Mouse (Mus musculus) hindbrain, postnatal 0 days (tissue): Measurements from ENCODE around the gene Prdm16. TPM values are rescaled to one million over a fixed set of nuclear protein-coding genes. Genes with fewer than 3 reads are reported as not detected.
A peak's percentile ranks its signal among the peaks of the same experiment; 100 is the strongest.

Experiments used
- ATAC-seq: fragments of 200-750 bp; cut with Nextera tagmentation; 2 replicates; pipeline ENCODE4 v1.8.0; 2017; ENCODE audit warnings: mild to moderate bottlenecking, moderate TSS enrichment, moderate library complexity
- DNase-seq: peaks from one replicate; pipeline ENCODE4 v3.0.0-alpha.2; 2015; ENCODE audit warnings: low spot score
- H3K27ac ChIP-seq: fragments of 300-500 bp; sonication (generic); 2 replicates; pipeline ENCODE4 v1.5.1; 2014; ENCODE audit warnings: mild to moderate bottlenecking
- H3K27me3 ChIP-seq: fragments of 300-500 bp; sonication (generic); 2 replicates; pipeline ENCODE4 v1.6.1; 2014; ENCODE audit warnings: low read length, mixed read lengths; ENCODE audit not compliant: insufficient read depth
- H3K36me3 ChIP-seq: fragments of 300-500 bp; sonication (generic); 2 replicates; pipeline ENCODE4 v1.6.1; 2014; ENCODE audit warnings: low read length, mixed read lengths; ENCODE audit not compliant: insufficient read depth
- H3K4me1 ChIP-seq: fragments of 300-500 bp; sonication (generic); 2 replicates; pipeline ENCODE4 v1.6.1; 2014; ENCODE audit warnings: antibody characterized with exemption, low read length, mixed read lengths; ENCODE audit not compliant: insufficient read depth
- H3K4me2 ChIP-seq: fragments of 300-500 bp; sonication (generic); 2 replicates; pipeline ENCODE4 v1.6.1; 2014; ENCODE audit warnings: low read depth, mild to moderate bottlenecking, low read length, moderate library complexity, mixed read lengths
- H3K4me3 ChIP-seq: fragments of 300-500 bp; sonication (generic); 2 replicates; pipeline ENCODE4 v1.5.1; 2014; ENCODE audit warnings: low read length
- H3K9ac ChIP-seq: fragments of 300-500 bp; sonication (generic); replicated peaks from 2 replicates; pipeline ENCODE4 v1.6.1; 2014; ENCODE audit warnings: mild to moderate bottlenecking, low read length, moderate library complexity, mixed read lengths
- H3K9me3 ChIP-seq: fragments of 300-500 bp; sonication (generic); 2 replicates; pipeline ENCODE4 v1.6.1; 2016; ENCODE audit warnings: low read length, mixed read lengths
- CTCF ChIP-seq: IDR thresholded peaks from 2 replicates; pipeline ENCODE4 v1.5.1; 2016; ENCODE audit warnings: antibody characterized with exemption, control low read depth, low read depth
- WGBS: fragments of 180-500 bp; shearing (Covaris S2); extraction: QIAGEN DNeasy Blood & Tissue Kit; methylation state at CpG from one replicate; pipeline ENCODE4 v1.1.7; 2014; 5-methylcytosine and 5-hydroxymethylcytosine counted together
- polyA plus RNA-seq: library from polyadenylated mRNA; unstranded; fragments of >200 nt; fragmentation: Nextera tagmentation; extraction: Ambion mirVana; gene quantifications from 2 replicates; pipeline ENCODE4 v1.2.1, GENCODE M21; 2015
- total RNA-seq: library from RNA; depleted of rRNA; stranded (reverse); fragments of >200 nt; gene quantifications from 2 replicates; pipeline ENCODE4 v1.2.3, GENCODE M21; 2014

Gene Prdm16
- total and polyA plus RNA-seq, 2 experiments from 2014 or later = 5.3 to 10.5 TPM

- peaks cover 24% of the 10 kb centered on the region; the same call in 1 of the 2 replicates for H3K27me3 ChIP-seq
- no peak overlapping the region for H3K4me2 ChIP-seq
- no peak for DNase-seq
- no peak overlapping the region for H3K4me3 ChIP-seq
- no peak overlapping the region for H3K27ac ChIP-seq
- no peak for TF ChIP-seq CTCF
- no peaks in the 10 kb centered on the region for H3K36me3 ChIP-seq
- peaks cover 35% of the 10 kb centered on the region for H3K4me1 ChIP-seq
- 28% methylated on average over 9 of the region's 9 CpGs for WGBS
- no peaks in the 10 kb centered on the region for H3K9me3 ChIP-seq
- no peak overlapping the region for H3K9ac ChIP-seq
- ATAC-seq = no peak
Measured at GRCm38 (mm10) chr4:154500695-154501094, 136.0 kb downstream of the Prdm16 start.

DNA sequence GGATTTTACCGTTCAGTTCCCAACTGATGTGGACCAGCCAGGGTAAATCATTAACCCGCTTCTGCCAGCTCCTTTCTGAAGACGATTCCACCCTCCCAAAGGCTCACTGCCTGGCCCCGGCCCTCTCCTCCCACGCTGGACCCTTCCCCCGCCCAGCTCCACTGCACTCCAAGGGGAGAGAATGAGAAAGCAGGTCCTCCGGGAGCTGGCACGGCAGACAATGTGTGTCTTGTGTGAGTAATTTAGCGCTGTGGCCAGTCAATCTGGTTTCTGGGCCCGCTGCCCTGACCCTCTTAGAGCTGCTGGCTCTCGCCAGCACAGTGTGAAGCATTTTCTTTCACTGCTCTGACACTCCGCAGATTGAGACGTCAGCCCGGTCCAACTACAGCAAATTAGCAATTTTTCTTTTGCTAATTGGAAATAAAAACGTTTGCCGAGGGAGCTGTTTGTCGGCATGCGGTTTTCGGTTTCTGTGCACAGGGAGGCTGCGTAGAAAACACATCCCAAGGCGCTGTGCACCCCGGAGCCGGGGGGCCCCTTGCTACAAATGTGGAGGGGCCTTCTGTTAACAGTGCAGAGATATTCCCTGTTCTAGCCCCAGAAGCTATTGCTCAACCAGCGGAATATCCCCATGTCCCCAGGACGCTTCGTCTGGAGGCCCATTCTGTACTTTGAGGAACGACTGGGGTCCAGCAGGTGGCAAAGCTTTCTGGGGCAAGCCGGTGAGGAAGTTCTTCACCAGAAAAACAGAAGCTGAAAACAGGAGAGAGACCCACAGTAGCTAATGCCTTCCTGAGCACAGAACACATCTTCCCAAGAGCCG lies 136.8 kb downstream of the Prdm16 start:
- Histone ChIP-seq H3K27ac (peak overlapping the region; percentile 32; the same call in 1 of the 2 replicates), H3K9ac (no peak overlapping the region), H3K4me3 (no peak overlapping the region), H3K27me3 (peaks cover 27% of the 10 kb centered on the region), H3K4me1 (peaks cover 35% of the 10 kb centered on the region), H3K36me3 (no peaks in the 10 kb centered on the region), H3K9me3 (no peaks in the 10 kb centered on the region), H3K4me2 (peak overlapping the region; percentile 38; the same call in 1 of the 2 replicates)
- ATAC-seq = peak; percentile 93
- 10% methylated on average over 29 of the region's 29 CpGs for WGBS
- TF ChIP-seq CTCF = peak; percentile 40
- peak; percentile 95 for DNase-seq

DNA sequence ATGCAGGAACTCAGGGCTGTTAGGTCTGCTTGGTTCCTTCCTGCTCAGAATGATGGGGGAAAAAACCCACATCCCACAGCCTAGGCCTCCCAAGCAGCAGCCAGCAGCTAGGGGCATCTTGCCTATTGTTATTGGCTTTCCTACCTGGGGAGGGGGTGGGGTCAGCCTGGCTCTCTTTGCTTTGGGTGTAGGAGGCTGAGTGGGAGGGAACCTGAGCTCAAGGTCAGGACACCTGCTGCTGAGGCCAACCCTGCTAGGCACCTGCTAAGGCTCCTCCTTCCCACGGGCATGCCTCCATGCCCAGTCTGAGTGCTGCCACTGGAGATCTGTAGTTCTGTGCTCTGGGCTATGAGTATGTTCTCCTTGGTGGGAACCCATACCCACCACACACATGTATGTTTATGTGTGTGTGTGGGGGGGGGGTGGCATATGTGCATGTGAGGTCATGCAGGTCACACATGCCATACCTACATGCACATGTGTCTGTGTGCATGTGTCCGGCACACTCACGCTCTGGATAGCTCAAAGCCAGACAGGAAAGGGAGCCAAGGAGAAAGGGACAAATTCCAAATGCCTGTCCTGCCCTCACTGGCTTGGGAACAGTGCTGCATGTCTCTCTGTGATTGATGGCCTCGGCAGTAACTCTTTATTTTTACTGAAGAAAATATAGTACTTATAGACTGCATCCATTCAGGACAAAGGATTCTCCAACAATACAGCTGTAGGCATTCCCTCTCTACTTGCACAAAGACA lies 139.1 kb downstream of the Prdm16 start:
- no peak for ATAC-seq

DNA sequence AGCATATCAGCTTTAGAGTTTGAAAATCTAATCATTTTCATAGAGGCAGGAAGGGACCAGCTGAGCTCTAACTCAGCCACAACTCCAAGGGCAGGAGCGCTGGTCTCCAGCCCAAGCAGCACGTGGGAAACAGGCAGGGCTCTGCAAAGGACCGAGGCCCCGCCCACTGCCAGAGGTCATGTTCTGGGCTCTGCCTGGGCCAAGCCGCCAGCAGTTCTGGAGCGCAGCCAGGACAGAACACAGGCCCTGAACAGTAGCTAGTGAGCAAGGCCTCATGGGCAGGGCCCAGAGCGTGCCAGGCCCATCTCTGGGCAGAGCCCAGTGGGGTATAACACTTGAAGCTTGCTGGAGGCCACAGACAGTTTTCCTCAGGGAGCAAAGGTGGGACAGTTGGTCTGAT lies 139.7 kb downstream of the Prdm16 start:
- H3K27me3 ChIP-seq = peaks cover 38% of the 10 kb centered on the region
- H3K27ac ChIP-seq = no peak overlapping the region
- 25% methylated on average over 7 of the region's 7 CpGs for WGBS

More for the DNA sequence above, 139.1 kb downstream of the Prdm16 start:
- Histone ChIP-seq H3K9ac (no peak overlapping the region), H3K9me3 (no peaks in the 10 kb centered on the region), H3K4me1 (peaks cover 37% of the 10 kb centered on the region), H3K27me3 (peaks cover 38% of the 10 kb centered on the region), H3K4me3 (no peak overlapping the region), H3K36me3 (no peaks in the 10 kb centered on the region), H3K27ac (no peak overlapping the region), H3K4me2 (no peak overlapping the region)
- 53% methylated on average over 4 of the region's 4 CpGs for WGBS
- no peak for TF ChIP-seq CTCF
- no peak for DNase-seq

DNA sequence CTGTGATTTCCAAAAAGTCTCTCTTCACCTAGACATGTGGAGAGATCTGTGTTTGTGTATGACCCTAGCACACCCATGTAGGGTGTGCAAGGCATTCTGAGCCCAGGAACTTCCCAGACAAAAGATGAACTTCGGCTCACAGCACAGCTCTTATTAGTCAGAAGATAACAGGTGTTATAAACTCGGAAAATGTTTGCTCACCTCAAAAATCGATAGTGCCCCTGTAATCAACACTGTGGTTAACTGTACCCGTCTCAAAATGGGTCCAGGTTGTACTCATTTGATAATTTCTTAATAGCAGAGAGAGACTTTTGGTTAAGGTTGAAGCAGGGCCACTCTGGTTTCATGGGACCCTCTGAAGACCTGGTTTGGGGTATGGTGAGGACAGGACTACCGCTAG lies 140.2 kb downstream of the Prdm16 start:
- Histone ChIP-seq H3K27me3 (peaks cover 38% of the 10 kb centered on the region), H3K9ac (no peak overlapping the region), H3K27ac (no peak overlapping the region), H3K4me1 (peaks cover 38% of the 10 kb centered on the region), H3K9me3 (no peaks in the 10 kb centered on the region), H3K36me3 (no peaks in the 10 kb centered on the region), H3K4me3 (no peak overlapping the region), H3K4me2 (no peak overlapping the region)
- DNase-seq (no peak), ATAC-seq (no peak)
- WGBS = 83% methylated on average over 5 of the region's 5 CpGs
- TF ChIP-seq CTCF = no peak

More for the DNA sequence above, 139.7 kb downstream of the Prdm16 start:
- Histone ChIP-seq H3K4me3 (no peak overlapping the region), H3K4me2 (no peak overlapping the region), H3K36me3 (no peaks in the 10 kb centered on the region), H3K9ac (no peak overlapping the region), H3K4me1 (peaks cover 38% of the 10 kb centered on the region), H3K9me3 (no peaks in the 10 kb centered on the region)
- TF ChIP-seq CTCF = no peak
- ATAC-seq (peak; percentile 68), DNase-seq (peak; percentile 83)

DNA sequence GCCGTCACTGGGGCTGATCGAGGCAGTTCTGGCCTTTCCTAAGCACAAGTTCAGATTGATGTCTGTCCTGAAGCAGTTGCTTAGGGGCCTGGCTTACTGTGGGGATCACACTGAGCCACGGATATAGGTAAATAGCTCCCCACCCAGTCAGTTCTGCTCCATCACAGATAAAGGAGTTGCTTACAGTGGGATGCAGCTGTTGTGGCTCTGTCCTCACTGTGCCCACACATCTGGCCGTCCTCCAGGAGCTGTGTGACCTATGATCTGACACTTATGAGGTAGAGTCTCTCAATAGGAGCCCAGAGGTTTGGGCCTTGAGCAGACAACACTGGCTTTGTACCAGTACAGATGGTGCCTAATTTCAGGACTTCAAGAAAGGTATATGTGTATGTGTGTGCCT lies 142.7 kb downstream of the Prdm16 start:
- Histone ChIP-seq H3K4me2 (no peak overlapping the region), H3K9me3 (no peaks in the 10 kb centered on the region), H3K9ac (no peak overlapping the region), H3K27me3 (peaks cover 31% of the 10 kb centered on the region), H3K4me3 (no peak overlapping the region), H3K36me3 (no peaks in the 10 kb centered on the region), H3K4me1 (peaks cover 15% of the 10 kb centered on the region; the same call in 1 of the 2 replicates), H3K27ac (no peak overlapping the region)
- DNase-seq (no peak), ATAC-seq (no peak)
- no peak for TF ChIP-seq CTCF
- 72% methylated on average over 4 of the region's 4 CpGs for WGBS
